Mouse (Mus musculus): Measurements from ENCODE around the gene Rlf.
"Not testable (repeated sequence)": the region's sequence is repeated elsewhere in the genome, so short reads cannot be mapped to it uniquely, and the experiment has no call there.

Gene Rlf

DNA sequence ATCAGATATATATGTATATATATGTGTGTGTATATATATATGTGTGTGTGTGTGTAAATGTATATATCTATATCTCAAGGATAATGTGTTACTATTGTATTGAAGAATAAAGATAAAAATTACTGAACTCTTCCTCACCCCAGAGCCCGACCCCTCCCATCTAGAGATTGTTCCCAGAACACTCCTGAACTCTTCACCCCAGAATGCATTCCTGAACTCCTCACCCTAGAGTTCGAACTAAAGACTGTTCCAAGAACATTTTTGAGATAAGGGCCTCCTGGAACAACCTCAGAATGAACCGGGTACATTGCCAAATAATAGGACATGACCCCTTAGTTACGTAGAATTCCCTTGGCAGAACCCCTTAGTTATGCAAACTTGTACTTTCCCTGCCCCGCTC lies 48.2 kb downstream of the Rlf start:
- not testable (repeated sequence) for DNase-seq (ENCODE audit: low read depth, low spot score)

- DNase-seq (ENCODE audit: low read depth, low spot score), result no peak
Observed at GRCm38 (mm10) chr4:121163501-121164030, 51.3 kb downstream of the Rlf start.

DNA sequence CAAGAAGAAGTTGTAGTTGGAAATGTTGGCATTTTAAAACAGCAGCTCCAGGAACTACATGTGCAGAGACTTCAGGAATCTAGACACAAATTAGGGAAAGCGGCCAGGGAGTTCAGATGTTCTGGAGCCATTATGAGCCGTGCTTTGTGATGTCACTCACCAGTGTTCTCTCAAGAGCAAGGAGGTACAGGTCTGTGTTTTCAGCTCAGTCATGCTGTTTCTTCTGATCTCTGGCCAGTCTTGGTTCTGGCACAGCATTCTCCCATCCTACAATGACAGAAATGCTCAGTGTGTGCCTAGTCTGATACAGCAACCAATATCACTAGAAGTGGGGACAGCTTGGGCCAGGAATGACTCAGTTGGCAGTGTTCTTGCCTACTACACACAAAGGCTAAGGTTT lies 105.8 kb downstream of the Rlf start, which contains the start of gene Tmco2:
TSS of gene Tmco2 (minus strand) at position 101 of the 400 bp plus-strand sequence.
- DNase-seq (ENCODE audit: low read depth, low spot score), result no peak

- DNase-seq (ENCODE audit: low read depth, low spot score), result no peak
Observed at GRCm38 (mm10) chr4:121103304-121103703, 111.6 kb downstream of the Rlf start.

DNA sequence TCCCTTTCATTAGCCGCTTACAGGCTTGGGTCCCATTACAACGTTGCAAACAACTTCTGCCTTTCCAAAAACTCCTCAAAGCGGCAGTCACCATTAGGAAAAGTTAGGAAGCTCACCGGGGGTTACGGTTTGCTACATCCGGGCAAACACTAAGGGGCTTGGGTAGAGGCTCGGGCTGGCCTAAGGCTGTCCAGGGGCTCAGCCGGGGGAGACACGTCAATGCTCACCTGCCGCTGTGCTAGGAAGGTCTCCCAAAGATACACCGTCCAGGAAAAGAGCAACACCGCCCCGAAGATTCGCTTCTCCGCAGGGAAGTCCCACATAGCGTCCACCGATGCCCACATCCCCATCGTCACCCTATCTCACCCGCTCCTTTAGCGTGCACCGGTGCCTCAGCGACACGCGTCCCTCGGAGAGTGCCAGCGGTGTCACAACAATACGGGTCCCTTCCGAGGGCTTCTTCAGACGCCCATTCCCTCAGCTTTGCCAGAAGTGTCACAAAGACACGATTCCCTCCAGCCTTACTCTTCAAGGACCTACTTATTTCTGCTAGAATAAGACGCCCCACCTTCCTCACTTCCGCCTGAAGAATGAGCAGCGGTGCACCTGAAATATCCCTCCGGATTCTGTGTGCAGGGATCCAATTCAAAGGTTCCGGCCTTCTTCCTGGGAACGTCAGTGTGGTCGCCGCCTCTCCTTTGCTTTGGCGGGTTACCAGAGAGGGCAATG lies 117.1 kb downstream of the Rlf start, which contains the start of gene Zmpste24:
TSS of gene Zmpste24 (minus strand) at position 592 of the 729 bp plus-strand sequence.
- DNase-seq (ENCODE audit: low read depth, low spot score), result peak; percentile 96
